Comparison of ENCODE assay signal across 8 mouse cellular contexts in the genomic region with DNA sequence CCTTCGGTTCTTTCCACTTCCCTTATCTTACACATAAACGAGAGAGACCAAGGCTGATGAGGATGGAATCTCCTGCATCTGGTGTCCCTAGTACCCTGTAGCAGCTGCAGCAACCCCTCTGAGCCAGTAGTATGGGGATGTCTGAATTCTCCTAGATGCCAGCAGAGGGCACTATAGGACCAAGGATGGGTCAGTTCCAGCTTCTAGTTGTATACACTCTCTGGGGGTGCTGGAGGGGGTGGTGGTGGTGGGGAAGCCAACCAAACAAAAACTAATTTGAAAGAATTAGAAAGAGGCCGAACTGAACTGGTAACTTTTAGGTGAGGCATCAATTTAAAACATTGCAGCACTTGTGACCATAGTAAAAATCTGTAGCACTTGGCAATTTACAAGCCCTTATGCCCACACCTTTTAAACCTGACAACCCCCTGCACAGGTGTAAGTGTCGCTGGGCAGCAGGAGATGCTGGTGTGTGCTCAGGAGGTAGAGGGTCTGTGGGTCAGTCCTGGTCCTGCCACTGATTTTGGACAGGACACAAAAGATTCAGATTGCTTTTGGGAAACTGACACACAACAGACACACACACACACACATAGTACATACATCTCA. TPM values are rescaled to one million over a fixed set of nuclear protein-coding genes. Genes with fewer than 3 reads are reported as not detected.
DNase-seq lines count a peak whose midpoint lies in the region; ATAC-seq lines count a peak whose summit lies in the region.

No protein-coding gene starts in this region.

- no peaks in the 10 kb centered on the region for H3K9me3 ChIP-seq in forebrain, embryonic 11.5 days (ENCODE audit: control insufficient read depth, low read length)

- peaks cover 1% of the 10 kb centered on the region; the same call in 1 of the 2 replicates for H3K4me1 ChIP-seq in forebrain, embryonic 11.5 days (replicated peaks; ENCODE audit: control insufficient read depth, insufficient read depth, low read length)

- H3K4me3 ChIP-seq in forebrain, embryonic 11.5 days (ENCODE audit: low read depth, low read length): no peak overlapping the region

- no peaks in the 10 kb centered on the region for H3K27me3 ChIP-seq in forebrain, embryonic 11.5 days (ENCODE audit: control insufficient read depth, insufficient read depth, low read length)

- DNase-seq in heart, adult 18-20 months: peak; percentile 64 to 74
- no peak for DNase-seq in heart, postnatal 25 days (ENCODE audit: low spot score)
- peak; percentile 65 for DNase-seq in c-Kit-positive CD71-positive TER-119-negative erythroid progenitor cells, embryonic 14.5 days (ENCODE audit: low read depth)
- DNase-seq in forebrain, embryonic 11.5 days (ENCODE audit: low spot score): peak; percentile 72
- peak; percentile 34 to 78 for DNase-seq in layer of hippocampus, adult 18-20 months (ENCODE audit: low spot score in 2 of 2)
- DNase-seq in lung, postnatal 25 days (ENCODE audit: low spot score): peak; percentile 74
- peak; percentile 81 to 84 for DNase-seq in right cerebral cortex, postnatal 10 days (ENCODE audit: low spot score in 2 of 2)

- no peak overlapping the region for H3K4me2 ChIP-seq in forebrain, embryonic 11.5 days (ENCODE audit: low read depth, low read length, severe bottlenecking)

- WGBS in forebrain, embryonic 11.5 days: 23% methylated on average over 4 of the region's 4 CpGs

- H3K9ac ChIP-seq in forebrain, embryonic 11.5 days (ENCODE audit: low read length): no peak overlapping the region

- no peaks in the 10 kb centered on the region for H3K36me3 ChIP-seq in forebrain, embryonic 11.5 days (ENCODE audit: control insufficient read depth, insufficient read depth, low read length)

- ATAC-seq in forebrain, embryonic 11.5 days (replicated peaks; ENCODE audit: low FRiP score): peak; percentile 91
- peak; percentile 68 to 71; a peak in 3 of 4 replicates for ATAC-seq in hematopoietic stem cell, adult 5-6 weeks (replicated peaks in 1 of 2; ENCODE audit: insufficient read depth in 1 of 2, low FRiP score in 2 of 2, low TSS enrichment in 1 of 2, low read depth in 1 of 2, poor library complexity in 2 of 2, severe bottlenecking in 2 of 2)

- H3K27ac ChIP-seq in forebrain, embryonic 11.5 days (ENCODE audit: low read depth, low read length): no peak overlapping the region

- intact Hi-C loops in heart, postnatal 25 days (cut with DNase I): loop anchor here (2.0 to 10.0 kb wide), 5 partner anchors 237 to 785 kb away; partner anchors contain the start of gene Fut8

RNA-seq across cellular contexts. Expression of gene Max, which starts 38.2 kb away (rescaled TPM):
- 10 to 100 TPM; 61.4 to 70.4 TPM for total RNA-seq in heart, adult 18-20 months (2021)
- 10 to 100 TPM; 47.7 to 67.9 TPM for total RNA-seq in heart, postnatal 25 days (2021)
- 19.4 and 21.5 TPM in 2 replicates for polyA plus RNA-seq in forebrain, embryonic 11.5 days (2014; fragmentation: Nextera tagmentation; extraction: Ambion mirVana)
- total RNA-seq in hematopoietic stem cell, adult 5-6 weeks (2017): 102 and 115 TPM in 2 replicates
- total RNA-seq in layer of hippocampus, adult 18-20 months (2021): 10 to 100 TPM; 75.3 to 76.5 TPM
